Mouse (Mus musculus) neural tube, embryonic 12.5 days (tissue): ENCODE measurements around the gene Fcna. TPM values are rescaled to one million over a fixed set of nuclear protein-coding genes. Genes with fewer than 3 reads are reported as not detected.
A peak's percentile ranks its signal among the peaks of the same experiment; 100 is the strongest.

ENCODE experiments used
- ATAC-seq: fragments of 200-750 bp; cut with Nextera tagmentation; 2 replicates; pipeline ENCODE4 v1.8.0; 2017; ENCODE audit warnings: low read depth, mild to moderate bottlenecking, moderate TSS enrichment, moderate library complexity; ENCODE audit not compliant: low FRiP score
- H3K27ac ChIP-seq: fragments of 300-500 bp; sonication (generic); 2 replicates; pipeline ENCODE4 v1.5.1; 2016
- H3K27me3 ChIP-seq: fragments of 300-500 bp; sonication (generic); replicated peaks from 2 replicates; pipeline ENCODE4 v1.6.1; 2016; ENCODE audit warnings: mild to moderate bottlenecking
- H3K36me3 ChIP-seq: fragments of 300-500 bp; sonication (generic); 2 replicates; pipeline ENCODE4 v1.6.1; 2016; ENCODE audit warnings: mild to moderate bottlenecking
- H3K4me1 ChIP-seq: fragments of 300-500 bp; sonication (generic); 2 replicates; pipeline ENCODE4 v1.6.1; 2016
- H3K4me2 ChIP-seq: fragments of 300-500 bp; sonication (generic); replicated peaks from 2 replicates; pipeline ENCODE4 v1.6.1; 2016; ENCODE audit warnings: mild to moderate bottlenecking
- H3K4me3 ChIP-seq: fragments of 300-500 bp; sonication (generic); 2 replicates; pipeline ENCODE4 v1.5.1; 2016
- H3K9ac ChIP-seq: fragments of 300-500 bp; sonication (generic); 2 replicates; pipeline ENCODE4 v1.6.1; 2016; ENCODE audit warnings: mild to moderate bottlenecking
- H3K9me3 ChIP-seq: fragments of 300-500 bp; sonication (generic); 2 replicates; pipeline ENCODE4 v1.6.1; 2016; ENCODE audit warnings: mild to moderate bottlenecking
- WGBS: fragments of 180-500 bp; shearing (Covaris S2); methylation state at CpG from one replicate; pipeline ENCODE4 v1.1.7; 2016; 5-methylcytosine and 5-hydroxymethylcytosine counted together
- polyA plus RNA-seq: library from polyadenylated mRNA; unstranded; fragments of >200 nt; fragmentation: Nextera tagmentation; extraction: Ambion mirVana; gene quantifications from 2 replicates; pipeline ENCODE4 v1.2.1, GENCODE M21; 2016

Gene Fcna
- polyA plus RNA-seq, 1 experiment from 2014 or later = 1.3 TPM

GRCm38 (mm10) chr2:25602526-25602925 lies 25.3 kb downstream of the Fcna start:
- no peak for ATAC-seq
- H3K4me2 ChIP-seq = no peak overlapping the region
- WGBS = 92% methylated on average over 5 of the region's 5 CpGs

GRCm38 (mm10) chr2:25600037-25600436 lies 27.8 kb downstream of the Fcna start:
- Histone ChIP-seq H3K4me3 (no peak overlapping the region), H3K4me2 (no peak overlapping the region), H3K4me1 (no peaks in the 10 kb centered on the region), H3K36me3 (peaks cover 74% of the 10 kb centered on the region), H3K27me3 (no peaks in the 10 kb centered on the region), H3K9me3 (no peaks in the 10 kb centered on the region), H3K9ac (no peak overlapping the region), H3K27ac (no peak overlapping the region)
- ATAC-seq = no peak
- WGBS = 91% methylated on average over 2 of the region's 2 CpGs

More at GRCm38 (mm10) chr2:25602526-25602925, 25.3 kb downstream of the Fcna start:
- Histone ChIP-seq H3K4me1 (peaks cover 12% of the 10 kb centered on the region), H3K9ac (no peak overlapping the region), H3K4me3 (no peak overlapping the region), H3K36me3 (peaks cover 49% of the 10 kb centered on the region), H3K27ac (no peak overlapping the region), H3K27me3 (no peaks in the 10 kb centered on the region), H3K9me3 (no peaks in the 10 kb centered on the region)

GRCm38 (mm10) chr2:25598749-25599148 lies 29.1 kb downstream of the Fcna start:
- 94% methylated on average over 1 of the region's 1 CpGs for WGBS
- H3K4me3 ChIP-seq = no peak overlapping the region
- H3K9ac ChIP-seq = no peak overlapping the region
- peaks cover 81% of the 10 kb centered on the region for H3K36me3 ChIP-seq
- no peaks in the 10 kb centered on the region for H3K4me1 ChIP-seq
- no peak overlapping the region for H3K4me2 ChIP-seq
- ATAC-seq = no peak
- H3K9me3 ChIP-seq = no peaks in the 10 kb centered on the region
- no peak overlapping the region for H3K27ac ChIP-seq
- H3K27me3 ChIP-seq = no peaks in the 10 kb centered on the region

- WGBS = 98% methylated on average over 5 of the region's 5 CpGs
Measured at GRCm38 (mm10) chr2:25596765-25597510, 30.9 kb downstream of the Fcna start.

GRCm38 (mm10) chr2:25591863-25592262 lies 36.0 kb downstream of the Fcna start:
- Histone ChIP-seq H3K4me1 (no peaks in the 10 kb centered on the region), H3K9ac (no peak overlapping the region), H3K4me3 (no peak overlapping the region), H3K27me3 (no peaks in the 10 kb centered on the region), H3K27ac (no peak overlapping the region), H3K36me3 (peaks cover 90% of the 10 kb centered on the region), H3K9me3 (no peaks in the 10 kb centered on the region), H3K4me2 (no peak overlapping the region)
- ATAC-seq = no peak
- WGBS = 88% methylated on average over 2 of the region's 2 CpGs

More at GRCm38 (mm10) chr2:25596765-25597510, 30.9 kb downstream of the Fcna start:
- Histone ChIP-seq H3K27ac (no peak overlapping the region), H3K27me3 (no peaks in the 10 kb centered on the region), H3K9me3 (no peaks in the 10 kb centered on the region), H3K4me3 (no peak overlapping the region), H3K36me3 (peaks cover 93% of the 10 kb centered on the region), H3K4me2 (no peak overlapping the region), H3K9ac (no peak overlapping the region), H3K4me1 (no peaks in the 10 kb centered on the region)
- ATAC-seq = no peak

- Histone ChIP-seq H3K4me2 (no peak overlapping the region), H3K9me3 (no peaks in the 10 kb centered on the region), H3K27ac (no peak overlapping the region), H3K4me3 (no peak overlapping the region), H3K36me3 (peaks cover 92% of the 10 kb centered on the region), H3K27me3 (no peaks in the 10 kb centered on the region), H3K4me1 (peaks cover 5% of the 10 kb centered on the region; the same call in 1 of the 2 replicates), H3K9ac (no peak overlapping the region)
- WGBS = 96% methylated on average over 8 of the region's 8 CpGs
- ATAC-seq = no peak
Measured at GRCm38 (mm10) chr2:25588227-25588907, 39.5 kb downstream of the Fcna start.

- 90% methylated on average over 8 of the region's 8 CpGs for WGBS
- H3K9ac ChIP-seq = no peak overlapping the region
- H3K4me2 ChIP-seq = no peak overlapping the region
- peaks cover 85% of the 10 kb centered on the region for H3K36me3 ChIP-seq
- H3K4me3 ChIP-seq = no peak overlapping the region
- H3K27ac ChIP-seq = no peak overlapping the region
- peaks cover 16% of the 10 kb centered on the region for H3K4me1 ChIP-seq
- no peak for ATAC-seq
- H3K27me3 ChIP-seq = no peaks in the 10 kb centered on the region
- H3K9me3 ChIP-seq = no peaks in the 10 kb centered on the region
Measured at GRCm38 (mm10) chr2:25587290-25587689, 40.5 kb downstream of the Fcna start.

- H3K4me2 ChIP-seq = no peak overlapping the region
- no peaks in the 10 kb centered on the region for H3K9me3 ChIP-seq
- no peak overlapping the region for H3K9ac ChIP-seq
- peaks cover 5% of the 10 kb centered on the region for H3K27me3 ChIP-seq
- H3K4me3 ChIP-seq = no peak overlapping the region
- 87% methylated on average over 3 of the region's 3 CpGs for WGBS
- H3K4me1 ChIP-seq = peaks cover 31% of the 10 kb centered on the region
- H3K27ac ChIP-seq = no peak overlapping the region
- ATAC-seq = no peak
- H3K36me3 ChIP-seq = peaks cover 69% of the 10 kb centered on the region
Measured at GRCm38 (mm10) chr2:25585601-25586000, 42.2 kb downstream of the Fcna start.

GRCm38 (mm10) chr2:25584856-25585255 lies 43.0 kb downstream of the Fcna start:
- Histone ChIP-seq H3K9me3 (no peaks in the 10 kb centered on the region), H3K27ac (no peak overlapping the region), H3K4me2 (no peak overlapping the region), H3K36me3 (peaks cover 62% of the 10 kb centered on the region), H3K4me1 (peaks cover 35% of the 10 kb centered on the region), H3K27me3 (peaks cover 13% of the 10 kb centered on the region), H3K4me3 (no peak overlapping the region), H3K9ac (no peak overlapping the region)
- WGBS = 86% methylated on average over 4 of the region's 4 CpGs
- ATAC-seq = no peak

GRCm38 (mm10) chr2:25584152-25584551 lies 43.7 kb downstream of the Fcna start:
- peaks cover 57% of the 10 kb centered on the region for H3K36me3 ChIP-seq
- 92% methylated on average over 3 of the region's 3 CpGs for WGBS

GRCm38 (mm10) chr2:25583571-25583970 lies 44.3 kb downstream of the Fcna start:
- no peaks in the 10 kb centered on the region for H3K9me3 ChIP-seq
- no peak overlapping the region for H3K4me2 ChIP-seq
- WGBS = 77% methylated on average over 4 of the region's 4 CpGs
- no peak overlapping the region for H3K27ac ChIP-seq
- ATAC-seq = no peak
- no peak overlapping the region for H3K9ac ChIP-seq
- H3K27me3 ChIP-seq = peaks cover 26% of the 10 kb centered on the region
- H3K4me1 ChIP-seq = peaks cover 47% of the 10 kb centered on the region
- peaks cover 53% of the 10 kb centered on the region for H3K36me3 ChIP-seq
- no peak overlapping the region for H3K4me3 ChIP-seq

More at GRCm38 (mm10) chr2:25584152-25584551, 43.7 kb downstream of the Fcna start:
- ATAC-seq = no peak
- no peak overlapping the region for H3K9ac ChIP-seq
- peaks cover 42% of the 10 kb centered on the region for H3K4me1 ChIP-seq
- H3K4me2 ChIP-seq = no peak overlapping the region
- no peak overlapping the region for H3K4me3 ChIP-seq
- H3K27me3 ChIP-seq = peaks cover 20% of the 10 kb centered on the region
- no peak overlapping the region for H3K27ac ChIP-seq
- no peaks in the 10 kb centered on the region for H3K9me3 ChIP-seq

GRCm38 (mm10) chr2:25583120-25583481 lies 44.7 kb downstream of the Fcna start:
- H3K36me3 ChIP-seq = peaks cover 49% of the 10 kb centered on the region
- no peak overlapping the region for H3K4me3 ChIP-seq
- WGBS = 79% methylated on average over 6 of the region's 6 CpGs
- peaks cover 30% of the 10 kb centered on the region for H3K27me3 ChIP-seq
- H3K4me1 ChIP-seq = peaks cover 51% of the 10 kb centered on the region
- ATAC-seq = 0 out of 2 replicates have a peak, but pooled peaks have one; percentile 8
- H3K9ac ChIP-seq = no peak overlapping the region
- no peaks in the 10 kb centered on the region for H3K9me3 ChIP-seq
- no peak overlapping the region; the same call in 1 of the 2 replicates for H3K4me2 ChIP-seq
- no peak overlapping the region for H3K27ac ChIP-seq
